Mouse (Mus musculus): ENCODE measurements at regions not wholly inside any gene's neighbourhood (a gene's known extent, or its start where the extent isn't known, plus 50 kb on each side); places are given as distances from the start of the nearest gene placed in this dataset.
"Not testable (repeated sequence)": the region's sequence is repeated elsewhere in the genome, so short reads cannot be mapped to it uniquely, and the experiment has no call there.

DNA sequence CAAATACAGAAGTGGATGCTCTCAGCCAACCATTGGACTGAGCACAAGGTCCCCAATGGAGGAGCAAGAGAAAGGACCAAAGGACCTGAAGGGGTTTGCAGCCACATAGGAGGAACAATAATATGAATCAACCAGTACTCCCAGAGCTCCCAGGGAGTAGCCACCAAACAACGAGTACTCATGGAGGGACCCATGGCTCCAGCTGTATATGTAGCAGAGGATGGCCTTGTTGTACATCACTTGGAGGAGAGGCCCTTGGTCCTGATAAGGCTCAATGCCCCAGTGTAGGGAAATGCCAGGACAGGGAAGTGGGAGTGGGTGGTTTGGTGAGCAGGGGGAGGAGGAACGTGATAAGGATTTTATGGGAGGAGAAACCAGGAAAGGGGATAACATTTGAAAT, 437.9 kb downstream of the Fign start:
- not testable (repeated sequence) for TF ChIP-seq SMC3, POLR2AphosphoS2 (IDR thresholded peaks at IDR 0.05; ENCODE audit: low read depth, low read length)

Data from CH12.LX (cell line).